Mouse (Mus musculus): ENCODE measurements around the gene Usp3.

Usp3 gene

DNA sequence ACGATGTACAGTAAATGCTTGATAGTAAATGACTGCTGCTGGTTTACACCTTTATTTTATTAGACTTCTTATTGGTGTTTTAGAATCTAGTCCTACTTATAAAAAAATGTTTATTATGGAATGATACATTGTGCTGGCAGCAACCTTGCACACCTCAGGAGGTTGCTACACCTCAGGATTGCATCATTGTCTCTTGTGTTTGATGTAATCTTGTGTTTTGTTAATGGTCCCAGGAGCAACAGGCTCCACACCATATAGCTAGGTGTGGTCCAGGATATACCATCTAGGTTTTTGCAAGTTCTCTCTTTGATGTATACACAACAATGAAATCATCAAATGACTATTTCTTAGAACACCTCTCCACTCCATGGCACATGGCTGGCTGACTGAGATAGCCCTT is 11.0 kb upstream of the Usp3 start:
- 86% methylated on average over 1 of the region's 1 CpGs for WGBS

DNA sequence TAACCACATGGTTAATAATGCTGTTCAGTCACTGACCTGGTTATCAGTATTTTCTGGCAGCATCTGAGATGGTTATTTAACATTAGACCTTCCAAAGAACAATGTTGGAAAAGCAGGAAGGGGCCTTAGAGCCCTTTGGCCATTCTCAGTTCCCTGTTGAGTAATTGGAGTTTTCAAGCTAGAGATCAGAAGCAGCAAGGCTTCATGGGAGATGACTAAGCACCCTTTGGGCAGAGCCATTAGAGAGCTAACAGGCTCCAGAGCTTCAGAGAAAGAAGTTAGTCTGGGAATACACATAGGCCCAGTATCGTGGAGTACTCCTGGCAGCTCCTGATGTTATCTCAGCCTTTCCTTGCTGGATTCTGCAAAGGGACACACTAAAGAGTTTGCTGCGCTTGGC is 8.1 kb upstream of the Usp3 start:
- 82% methylated on average over 2 of the region's 2 CpGs for WGBS

DNA sequence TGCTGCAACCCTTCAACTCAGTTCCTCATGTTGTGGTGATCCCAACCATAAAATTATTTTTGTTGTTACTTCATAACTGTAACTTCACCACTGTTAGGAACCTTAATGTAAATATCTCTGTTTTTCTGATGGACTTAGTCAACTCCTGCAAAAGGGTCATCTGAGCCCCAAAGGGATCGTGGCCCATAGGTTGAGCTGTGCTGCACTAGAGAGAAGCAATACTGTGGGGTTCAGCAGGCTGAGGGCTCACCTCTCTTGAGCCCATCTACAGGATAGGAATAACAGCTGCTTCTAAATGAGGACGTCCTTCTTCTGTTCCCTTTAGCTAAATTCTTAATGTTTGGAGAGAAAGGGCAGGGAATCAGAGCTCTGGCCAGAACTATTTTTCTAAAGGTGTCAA is 7.6 kb upstream of the Usp3 start:
- WGBS, result 92% methylated on average over 2 of the region's 2 CpGs

DNA sequence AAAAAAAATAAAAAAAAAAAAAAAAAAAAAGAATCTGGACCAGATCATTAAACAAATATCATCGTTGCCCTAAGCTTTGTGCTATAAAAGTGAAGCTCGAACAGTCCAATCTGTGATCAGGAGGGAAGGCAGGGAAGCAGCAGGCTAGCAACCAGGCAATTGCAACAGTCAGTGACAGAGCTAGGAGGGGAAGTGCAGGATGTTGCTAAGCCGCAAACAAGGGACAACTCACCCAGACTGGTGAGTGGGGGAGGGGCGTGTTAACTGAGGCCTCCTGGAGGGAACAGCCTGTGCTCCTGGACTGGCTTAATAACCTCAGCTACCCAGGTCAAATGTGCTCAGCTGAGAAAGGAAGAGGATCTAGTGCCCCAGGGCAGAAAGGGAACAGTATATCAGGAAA is 6.6 kb upstream of the Usp3 start:
- WGBS, result 36% methylated on average over 4 of the region's 4 CpGs

DNA sequence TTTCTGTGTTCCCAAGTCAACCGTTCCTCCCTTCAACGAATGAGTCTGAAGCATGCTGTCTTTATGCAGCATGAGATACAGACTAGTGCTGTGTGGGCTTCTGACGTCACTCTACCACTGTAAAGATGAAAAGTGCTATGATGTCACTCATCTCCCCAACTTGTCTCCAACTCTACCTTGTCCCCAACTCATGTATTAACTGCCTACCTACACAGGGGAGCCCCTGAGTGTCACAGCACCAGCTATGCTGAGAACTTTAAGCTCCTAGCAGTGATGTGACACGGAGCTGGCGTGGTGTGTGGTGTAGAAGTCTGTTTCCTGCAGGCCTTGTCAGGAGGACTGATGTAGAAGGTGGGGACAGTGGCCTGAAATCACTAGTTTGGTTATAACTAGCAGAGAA is 5.7 kb upstream of the Usp3 start:
- 81% methylated on average over 5 of the region's 5 CpGs for WGBS

DNA sequence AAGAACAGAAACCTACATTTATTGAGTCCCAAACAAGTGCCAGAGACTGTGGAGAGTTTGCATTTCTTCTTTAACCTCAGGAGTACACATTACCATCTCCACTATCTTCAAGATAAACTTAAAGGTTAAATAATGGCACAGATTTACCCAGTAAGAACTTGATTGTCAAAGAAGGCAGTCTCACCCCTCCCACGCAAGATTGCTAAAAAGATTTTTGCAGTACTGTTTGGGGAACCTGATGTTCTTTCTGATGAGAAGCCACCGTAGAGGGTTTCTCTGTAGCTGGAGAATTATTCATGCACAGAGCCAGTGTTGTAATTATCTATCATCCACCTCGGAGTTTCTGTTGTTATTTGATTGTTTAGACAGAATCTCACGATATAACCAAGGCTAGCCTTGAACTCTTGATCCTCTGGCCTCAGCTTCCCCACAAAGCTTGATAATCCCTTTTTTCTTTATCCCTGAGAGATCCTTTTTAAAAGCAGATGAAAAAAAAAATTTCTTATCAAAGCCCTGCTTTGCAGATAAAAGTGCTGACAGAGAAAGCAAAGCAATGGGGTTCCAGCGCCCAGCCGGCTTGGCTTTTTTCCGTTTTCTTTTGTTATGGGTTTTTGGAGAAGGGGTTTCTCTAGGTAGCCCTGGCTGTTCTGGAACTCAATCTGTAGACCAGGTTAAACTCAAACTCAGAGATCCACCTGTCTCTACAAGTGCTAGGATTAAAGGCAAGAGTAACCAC is 4.7 kb upstream of the Usp3 start:
- WGBS, result 53% methylated on average over 7 of the region's 7 CpGs

DNA sequence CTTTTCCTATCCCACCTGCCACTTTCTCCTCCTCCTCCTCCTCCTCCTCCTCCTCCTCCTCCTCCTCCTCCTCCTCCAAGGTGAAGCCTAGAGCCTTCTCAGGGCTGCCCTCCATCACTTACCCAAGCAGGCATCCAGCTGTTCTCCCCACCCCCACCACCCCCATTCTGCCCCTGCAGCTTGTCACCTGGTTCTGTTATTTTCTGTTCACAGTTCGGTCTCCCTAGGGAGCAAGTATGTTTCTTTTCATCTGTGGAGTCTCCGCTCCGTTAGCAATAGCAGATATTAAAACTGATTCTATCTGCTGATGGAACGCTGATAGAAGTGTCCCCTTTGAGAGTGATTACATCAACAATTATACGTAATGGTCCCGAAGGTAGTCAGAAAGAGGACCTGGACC is 4.1 kb upstream of the Usp3 start:
- WGBS, result 46% methylated on average over 6 of the region's 6 CpGs

DNA sequence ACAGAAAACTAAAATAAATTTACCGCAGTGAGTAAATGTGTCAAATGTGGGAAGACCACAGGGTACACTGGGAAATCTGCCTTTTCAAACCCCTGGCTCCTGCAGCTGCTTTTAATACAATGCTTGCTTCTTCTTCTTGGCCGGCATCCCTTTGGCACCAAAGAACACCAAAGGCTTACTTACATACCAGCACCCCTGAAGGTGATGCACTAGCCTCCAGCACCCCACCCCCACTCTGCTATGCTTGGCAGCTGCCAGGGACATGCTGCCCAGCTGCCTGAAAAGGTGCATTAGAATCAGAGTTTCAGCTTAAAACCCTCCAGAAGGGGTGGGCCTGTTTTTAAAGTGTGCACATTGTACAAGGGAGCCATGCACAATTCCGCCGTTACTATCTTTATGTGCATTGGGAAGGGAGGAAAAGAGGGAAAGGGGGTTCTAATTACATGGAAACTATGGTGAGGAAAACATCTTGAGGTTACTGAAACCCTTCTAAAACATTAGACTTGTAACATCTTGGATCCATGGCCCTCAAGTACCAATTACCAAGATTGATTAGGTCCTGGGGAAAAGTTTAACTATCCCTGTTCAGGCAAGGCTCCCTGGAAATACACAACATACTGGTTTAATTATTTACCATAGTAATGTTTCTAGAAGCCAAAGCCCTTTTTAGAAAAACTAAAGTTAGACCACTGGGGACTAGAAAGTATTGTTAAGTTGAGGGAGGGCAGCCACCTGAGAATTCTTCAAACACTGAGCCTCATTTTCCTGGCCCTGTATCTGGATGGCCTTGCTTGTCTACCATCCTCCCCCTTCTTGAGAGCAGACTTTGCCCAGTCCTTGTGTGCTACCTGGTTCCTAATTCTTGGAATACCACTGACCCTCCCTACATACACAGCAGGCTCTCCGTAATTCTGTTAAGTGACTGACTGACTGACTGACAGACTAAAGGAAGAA is 3.1 kb upstream of the Usp3 start:
- WGBS, result 76% methylated on average over 5 of the region's 5 CpGs

DNA sequence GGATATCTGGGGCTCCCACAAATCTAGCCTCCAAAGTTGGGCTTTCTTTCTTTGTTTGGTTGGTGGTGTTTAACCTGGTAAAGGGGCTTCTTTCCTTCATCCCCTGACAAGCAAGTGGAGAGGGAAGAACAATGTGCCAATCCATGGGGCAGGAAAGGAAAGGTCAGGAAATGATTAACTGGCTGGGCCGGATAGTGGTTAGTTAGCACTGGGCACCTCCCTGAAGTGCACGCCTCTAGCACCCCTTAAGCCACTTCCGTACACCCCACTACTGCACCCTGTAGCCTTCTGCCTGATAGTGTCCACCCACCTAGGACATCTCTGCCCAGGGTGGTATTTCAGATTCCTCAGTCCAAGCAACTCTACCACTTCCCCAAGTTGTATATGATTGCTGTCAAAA is 1.1 kb upstream of the Usp3 start:
- 71% methylated on average over 3 of the region's 3 CpGs for WGBS

DNA sequence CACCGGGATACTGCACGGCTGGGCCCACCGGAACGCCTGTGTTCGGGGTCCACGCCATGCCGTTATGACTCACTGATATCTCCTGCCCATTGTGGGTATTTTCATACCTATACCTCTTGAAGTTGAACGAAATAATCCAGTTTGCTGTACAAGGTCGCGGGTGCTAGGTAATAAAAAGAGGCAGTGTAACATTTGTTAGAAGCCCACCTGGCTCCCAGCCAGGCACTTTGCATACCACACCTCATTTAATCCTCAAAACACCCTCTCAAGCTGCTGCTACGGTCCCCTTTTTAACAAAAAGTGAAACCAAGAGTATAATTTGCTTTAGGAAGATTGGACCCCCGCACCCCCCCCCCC is 649 bp upstream of the Usp3 start:
- WGBS, result 12% methylated on average over 12 of the region's 12 CpGs

DNA sequence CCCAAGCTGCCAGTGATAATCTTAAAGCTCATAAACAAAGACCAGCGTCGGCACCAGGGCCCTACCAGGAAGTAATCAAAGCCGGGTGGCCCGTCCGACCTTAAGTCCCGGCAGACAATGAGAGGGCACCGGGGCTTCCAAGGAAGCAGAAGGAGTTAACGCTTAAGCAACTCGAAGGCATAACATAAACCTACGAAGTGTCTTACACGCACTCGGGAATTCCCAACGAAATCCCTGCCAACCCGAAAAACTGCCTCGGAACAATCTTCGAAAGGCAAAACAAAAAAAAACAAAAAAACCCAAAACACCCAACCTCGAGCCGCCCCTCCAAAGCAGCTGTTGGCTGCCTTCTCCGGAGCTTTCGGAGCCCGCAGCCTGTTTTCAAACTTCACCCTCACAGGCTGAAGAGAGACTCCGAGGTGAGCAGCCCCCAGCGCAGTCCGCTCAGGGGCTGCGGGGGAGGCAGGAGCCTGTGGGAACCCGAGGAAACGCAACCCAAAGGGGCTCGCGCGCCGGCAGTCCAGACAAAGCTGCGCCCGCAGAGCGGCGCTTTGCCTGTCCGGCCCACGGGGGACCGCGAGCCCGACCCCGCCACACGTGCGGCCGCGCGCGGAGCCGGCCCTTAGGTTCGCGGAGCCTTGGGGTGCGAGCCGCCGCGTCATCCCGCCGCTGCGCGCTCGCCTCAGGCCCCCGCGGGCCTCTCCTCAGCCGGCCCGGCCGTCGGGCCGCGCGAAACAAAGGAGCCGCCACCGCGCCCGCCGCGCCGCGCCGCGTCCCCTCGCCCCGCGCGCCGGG is 894 bp downstream of the Usp3 start:
- under 1% methylated on average over 83 of the region's 83 CpGs for WGBS

DNA sequence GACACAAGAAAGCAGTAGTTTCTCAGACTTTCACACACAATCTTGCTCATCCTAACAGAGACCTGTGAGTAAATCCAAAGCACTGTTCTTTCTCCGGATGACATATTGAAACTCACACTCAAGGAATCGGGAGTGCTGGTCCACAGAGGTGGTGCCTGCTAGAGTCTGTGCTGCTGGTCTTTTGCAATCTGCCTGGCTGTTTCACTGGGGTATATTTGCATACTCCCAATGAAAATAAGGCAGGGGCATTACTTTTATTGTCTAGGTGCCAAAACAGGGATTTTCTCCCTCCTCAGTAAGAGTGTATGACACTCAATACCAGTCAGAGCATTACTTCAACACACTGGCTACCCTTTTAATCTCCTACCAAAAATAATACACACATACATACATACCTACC is 2.9 kb downstream of the Usp3 start:
- 51% methylated on average over 2 of the region's 2 CpGs for WGBS

DNA sequence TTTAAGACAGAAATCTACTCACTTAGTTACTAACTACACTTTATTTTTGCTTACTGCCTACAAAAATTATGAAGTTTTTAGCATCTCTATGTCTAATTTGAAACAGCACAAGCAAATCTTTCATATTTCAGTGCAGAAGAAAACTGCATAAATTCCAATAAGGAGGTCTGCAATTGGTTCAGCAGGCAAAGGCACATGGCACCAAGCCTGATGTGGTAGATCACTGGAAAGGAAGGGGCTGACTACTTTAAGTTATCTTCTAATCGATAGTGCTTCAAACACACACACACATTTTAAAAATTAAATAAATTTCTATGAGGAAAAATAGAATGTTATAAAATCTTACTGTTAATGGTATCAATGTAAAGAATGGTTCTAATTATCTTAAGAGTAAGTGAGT is 5.9 kb downstream of the Usp3 start:
- WGBS, result 43% methylated on average over 1 of the region's 1 CpGs

DNA sequence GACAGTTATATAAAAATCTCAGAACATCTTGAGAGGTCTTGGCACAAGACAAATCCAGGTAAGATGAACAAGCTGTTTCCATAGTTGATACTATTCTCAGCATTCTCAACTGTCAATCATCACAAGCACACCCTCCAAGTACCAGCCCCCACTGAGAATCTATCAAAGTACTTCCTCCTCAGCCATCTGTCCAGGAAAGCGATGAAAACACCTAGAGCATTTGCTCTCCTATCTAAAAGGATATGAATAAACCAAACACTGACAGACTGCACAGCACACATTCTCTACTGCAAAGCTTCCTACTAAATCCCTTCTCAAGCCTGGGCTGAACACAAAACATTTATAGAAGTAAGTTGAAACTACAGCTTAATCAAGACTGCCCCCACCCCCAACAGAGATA is 6.4 kb downstream of the Usp3 start:
- WGBS, result 39% methylated on average over 1 of the region's 1 CpGs

DNA sequence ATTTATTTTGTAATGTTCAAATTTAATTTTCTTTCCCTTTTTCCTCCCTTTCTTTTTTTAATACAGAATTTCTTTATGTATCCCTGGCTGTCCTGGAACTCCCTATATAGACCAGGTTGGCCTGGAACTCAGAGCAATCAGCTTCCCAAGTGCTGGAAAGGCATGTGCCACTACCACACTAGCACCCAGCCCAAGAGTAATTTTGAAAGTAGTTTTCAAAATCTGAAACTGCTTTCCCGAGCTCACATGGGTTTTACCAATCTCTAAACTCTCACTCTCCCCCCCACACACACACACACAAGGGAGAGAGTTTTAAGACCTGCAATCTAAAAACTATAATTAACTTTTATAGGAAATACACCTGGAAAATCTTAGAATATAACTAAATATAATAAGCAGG is 7.8 kb downstream of the Usp3 start:
- 44% methylated on average over 1 of the region's 1 CpGs for WGBS

DNA sequence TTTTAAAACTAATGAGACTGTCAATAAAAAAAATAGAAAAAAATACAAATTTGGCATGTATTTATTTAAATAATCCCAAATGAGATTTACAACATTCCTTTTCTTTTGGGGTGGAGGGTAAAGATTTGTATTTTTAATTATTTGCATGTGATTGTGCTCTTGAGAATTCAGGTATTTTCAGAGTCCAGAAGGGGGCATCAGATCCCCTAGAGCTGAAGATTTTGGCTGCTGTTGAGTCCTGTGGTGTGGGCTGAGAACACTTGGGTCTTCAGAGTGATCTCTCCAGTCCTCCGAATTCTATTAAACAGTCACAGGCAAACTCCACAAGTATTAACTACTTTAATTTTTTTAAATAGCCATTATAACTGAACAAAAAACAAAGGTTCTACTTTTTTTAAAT is 9.7 kb downstream of the Usp3 start:
- WGBS, result 92% methylated on average over 1 of the region's 1 CpGs

DNA sequence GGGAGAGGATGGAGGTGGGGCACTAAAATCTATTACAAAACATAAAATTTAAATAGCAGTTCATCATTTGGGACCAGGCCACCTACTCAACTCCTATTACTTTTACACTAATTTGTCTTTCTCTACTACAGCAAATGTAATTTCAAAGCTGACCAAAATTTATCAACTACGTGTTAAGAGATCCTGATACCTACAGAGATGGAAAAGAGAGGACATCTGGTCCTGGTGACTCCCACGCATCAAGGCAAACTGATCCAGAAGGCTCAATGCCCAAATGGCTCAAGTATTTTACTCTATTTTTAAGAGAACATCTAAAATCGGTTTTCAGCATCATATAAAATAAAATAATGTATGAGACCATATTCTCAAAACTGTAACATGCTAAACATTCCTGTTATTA is 11.2 kb downstream of the Usp3 start:
- WGBS, result 54% methylated on average over 3 of the region's 3 CpGs

DNA sequence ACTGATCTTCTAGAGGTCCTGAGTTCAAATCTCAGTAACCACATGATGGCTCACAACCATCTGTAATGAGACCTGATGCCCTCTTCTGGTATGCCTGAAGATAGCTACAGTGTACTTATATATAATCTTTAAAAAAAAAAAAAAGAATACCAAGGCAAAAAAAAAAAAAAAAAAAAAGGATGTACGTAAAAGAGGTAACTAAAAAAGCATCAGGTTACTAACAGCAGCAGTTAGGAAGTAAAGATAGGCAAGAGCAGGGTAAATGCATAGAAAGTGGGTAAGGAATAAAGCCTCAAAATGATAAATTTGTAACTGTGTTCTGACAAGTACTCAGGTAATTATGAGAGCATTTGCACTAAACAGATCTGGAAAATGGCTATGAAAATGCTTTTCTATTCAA is 12.2 kb downstream of the Usp3 start:
- 47% methylated on average over 1 of the region's 1 CpGs for WGBS

DNA sequence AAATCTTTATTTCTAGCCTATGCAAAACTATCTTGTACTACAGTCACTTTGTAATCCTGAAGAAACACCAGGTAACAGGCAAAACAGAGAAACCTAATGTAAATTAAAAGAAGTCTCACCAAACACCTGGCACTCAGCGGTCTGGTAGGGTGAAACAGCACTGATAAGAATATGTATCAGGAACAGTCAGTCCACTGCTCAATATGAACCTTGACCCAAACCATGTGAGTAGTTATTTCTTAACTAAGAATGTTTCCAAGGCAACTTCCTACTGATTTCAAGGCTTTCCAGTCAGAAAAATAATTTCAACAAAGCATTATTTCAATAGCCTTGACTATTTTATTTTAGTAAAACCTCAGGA is 17.1 kb downstream of the Usp3 start:
- 91% methylated on average over 1 of the region's 1 CpGs for WGBS

DNA sequence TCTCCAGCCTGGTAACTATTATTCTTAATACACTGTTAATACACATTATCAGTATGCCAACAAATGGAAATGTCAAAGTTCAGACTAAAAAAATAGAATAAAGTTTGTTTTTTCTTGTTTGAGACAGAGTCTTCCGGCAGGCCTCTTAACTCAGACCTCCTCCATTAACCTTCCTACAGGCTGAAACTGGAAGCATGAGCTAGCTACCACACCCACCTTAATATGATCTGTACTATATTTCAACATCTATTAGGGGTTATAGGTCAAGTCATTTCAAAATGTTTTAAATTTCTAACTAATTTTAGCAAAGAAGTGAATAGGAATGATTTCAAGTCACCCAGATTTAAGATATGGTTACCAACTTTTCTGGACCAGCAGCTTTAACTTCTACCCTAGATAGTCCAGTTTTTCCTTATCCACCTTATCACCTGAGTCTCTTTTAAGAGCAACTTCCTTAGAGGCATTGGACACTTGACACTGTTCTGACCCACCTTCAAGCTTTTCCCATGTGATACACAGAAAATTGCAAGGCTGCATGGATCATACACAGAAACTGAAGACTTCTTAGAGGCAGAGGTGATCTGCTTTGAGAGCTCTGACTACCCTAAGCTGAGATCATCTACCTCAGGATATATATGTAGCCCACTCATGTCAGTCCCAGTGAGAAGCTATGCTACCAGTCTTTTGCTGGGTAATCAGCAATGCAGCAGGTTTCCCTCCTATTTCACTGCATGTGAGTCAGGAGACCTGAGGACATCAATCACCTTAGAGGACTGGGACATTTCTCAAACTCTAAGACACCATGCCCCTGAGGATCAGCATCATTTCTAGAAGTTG is 17.7 kb downstream of the Usp3 start:
- WGBS, result 85% methylated on average over 1 of the region's 1 CpGs

DNA sequence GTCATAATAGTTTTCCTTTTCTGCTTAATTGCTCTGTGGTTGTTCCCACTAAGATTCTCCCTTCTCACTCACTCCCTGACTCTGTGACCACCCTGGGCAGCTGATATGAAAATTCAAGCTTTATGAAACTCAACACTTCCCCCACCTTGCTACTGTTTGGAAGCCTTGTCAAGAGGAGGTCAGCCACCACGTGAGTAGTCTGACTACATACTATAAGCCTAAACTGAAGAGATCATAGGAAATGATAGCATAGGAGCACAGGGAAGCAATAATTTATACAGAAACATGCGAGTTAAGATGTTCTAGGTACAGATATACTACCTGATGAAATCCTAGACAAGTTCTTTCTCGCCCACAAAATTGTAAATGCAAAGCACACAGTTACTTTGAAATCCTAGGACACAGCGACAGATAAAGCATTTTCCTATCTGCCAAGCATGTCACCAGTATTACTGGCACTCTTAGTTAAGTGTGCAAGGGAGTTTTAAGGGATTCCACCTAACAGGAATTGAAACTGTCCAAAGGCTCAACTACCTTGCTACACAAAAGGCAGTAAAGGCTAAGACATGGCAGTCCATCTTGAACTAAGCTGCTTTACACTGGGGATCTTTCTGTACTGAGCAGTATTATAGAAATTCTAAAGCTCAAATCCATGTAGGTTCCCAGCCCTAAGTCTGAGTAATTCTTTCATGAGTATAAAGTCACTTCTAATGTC is 20.8 kb downstream of the Usp3 start:
- 77% methylated on average over 4 of the region's 4 CpGs for WGBS
